Mouse (Mus musculus): ENCODE data around the gene Lypd3. TPM values are rescaled to one million over a fixed set of nuclear protein-coding genes. Genes with fewer than 3 reads are reported as not detected.

Gene Lypd3
- polyA plus RNA-seq, 1 experiment, result 0.48 TPM

- Histone ChIP-seq H3K9ac (ENCODE audit: low read depth, poor library complexity, severe bottlenecking) (no peak overlapping the region), H3K27me3 (ENCODE audit: control insufficient read depth, insufficient read depth, low read length, poor library complexity, severe bottlenecking) (no peaks in the 10 kb centered on the region), H3K4me3 (ENCODE audit: low read depth, low read length) (no peak overlapping the region), H3K4me1 (ENCODE audit: control insufficient read depth, insufficient read depth, low read length) (peaks cover 2% of the 10 kb centered on the region), H3K27ac (ENCODE audit: insufficient read depth, low read length) (no peak overlapping the region), H3K9me3 (replicated peaks; ENCODE audit: control insufficient read depth, insufficient read depth, low read length, poor library complexity, severe bottlenecking) (no peaks in the 10 kb centered on the region), H3K36me3 (ENCODE audit: control insufficient read depth, insufficient read depth, low read length, poor library complexity, severe bottlenecking) (no peaks in the 10 kb centered on the region)
- TF ChIP-seq EP300 (IDR thresholded peaks at IDR 0.05; ENCODE audit: insufficient read depth, low read depth, low read length) (no peak; the same call in 1 of the 2 replicates), CTCF (IDR thresholded peaks at IDR 0.05; ENCODE audit: low read depth, low read length) (peak; percentile 100)
Observed at GRCm38 (mm10) chr7:24600941-24601597, 35.3 kb upstream of the Lypd3 start.

- H3K27ac ChIP-seq (ENCODE audit: insufficient read depth, low read length), result no peak overlapping the region
- H3K4me1 ChIP-seq (ENCODE audit: control insufficient read depth, insufficient read depth, low read length), result peaks cover 2% of the 10 kb centered on the region
- no peaks in the 10 kb centered on the region for H3K27me3 ChIP-seq (ENCODE audit: control insufficient read depth, insufficient read depth, low read length, poor library complexity, severe bottlenecking)
- no peaks in the 10 kb centered on the region for H3K36me3 ChIP-seq (ENCODE audit: control insufficient read depth, insufficient read depth, low read length, poor library complexity, severe bottlenecking)
- H3K9me3 ChIP-seq (replicated peaks; ENCODE audit: control insufficient read depth, insufficient read depth, low read length, poor library complexity, severe bottlenecking), result no peaks in the 10 kb centered on the region
- H3K4me3 ChIP-seq (ENCODE audit: low read depth, low read length), result no peak overlapping the region
- no peak for TF ChIP-seq EP300 (IDR thresholded peaks at IDR 0.05; ENCODE audit: insufficient read depth, low read depth, low read length)
- no peak for TF ChIP-seq POLR2A (IDR thresholded peaks at IDR 0.05; ENCODE audit: insufficient read depth, low read length)
- no peak for TF ChIP-seq CTCF (IDR thresholded peaks at IDR 0.05; ENCODE audit: low read depth, low read length)
- no peak overlapping the region for H3K9ac ChIP-seq (ENCODE audit: low read depth, poor library complexity, severe bottlenecking)
Observed at GRCm38 (mm10) chr7:24605561-24605960, 30.8 kb upstream of the Lypd3 start.

GRCm38 (mm10) chr7:24606046-24606445 lies 30.3 kb upstream of the Lypd3 start:
- Histone ChIP-seq H3K9me3 (replicated peaks; ENCODE audit: control insufficient read depth, insufficient read depth, low read length, poor library complexity, severe bottlenecking) (no peaks in the 10 kb centered on the region), H3K36me3 (ENCODE audit: control insufficient read depth, insufficient read depth, low read length, poor library complexity, severe bottlenecking) (no peaks in the 10 kb centered on the region)

GRCm38 (mm10) chr7:24608017-24608416 lies 28.3 kb upstream of the Lypd3 start:
- Histone ChIP-seq H3K27ac (ENCODE audit: insufficient read depth, low read length) (no peak overlapping the region), H3K36me3 (ENCODE audit: control insufficient read depth, insufficient read depth, low read length, poor library complexity, severe bottlenecking) (no peaks in the 10 kb centered on the region), H3K27me3 (ENCODE audit: control insufficient read depth, insufficient read depth, low read length, poor library complexity, severe bottlenecking) (no peaks in the 10 kb centered on the region), H3K4me3 (ENCODE audit: low read depth, low read length) (no peak overlapping the region), H3K9ac (ENCODE audit: low read depth, poor library complexity, severe bottlenecking) (no peak overlapping the region), H3K9me3 (replicated peaks; ENCODE audit: control insufficient read depth, insufficient read depth, low read length, poor library complexity, severe bottlenecking) (no peaks in the 10 kb centered on the region), H3K4me1 (ENCODE audit: control insufficient read depth, insufficient read depth, low read length) (peaks cover 2% of the 10 kb centered on the region)
- TF ChIP-seq CTCF (IDR thresholded peaks at IDR 0.05; ENCODE audit: low read depth, low read length), result no peak
- no peak for TF ChIP-seq EP300 (IDR thresholded peaks at IDR 0.05; ENCODE audit: insufficient read depth, low read depth, low read length)
- TF ChIP-seq POLR2A (IDR thresholded peaks at IDR 0.05; ENCODE audit: insufficient read depth, low read length), result no peak

More at GRCm38 (mm10) chr7:24606046-24606445, 30.3 kb upstream of the Lypd3 start:
- TF ChIP-seq EP300 (IDR thresholded peaks at IDR 0.05; ENCODE audit: insufficient read depth, low read depth, low read length) (no peak), POLR2A (IDR thresholded peaks at IDR 0.05; ENCODE audit: insufficient read depth, low read length) (no peak), CTCF (IDR thresholded peaks at IDR 0.05; ENCODE audit: low read depth, low read length) (no peak)
- Histone ChIP-seq H3K4me3 (ENCODE audit: low read depth, low read length) (no peak overlapping the region), H3K4me1 (ENCODE audit: control insufficient read depth, insufficient read depth, low read length) (peaks cover 2% of the 10 kb centered on the region), H3K27me3 (ENCODE audit: control insufficient read depth, insufficient read depth, low read length, poor library complexity, severe bottlenecking) (no peaks in the 10 kb centered on the region), H3K9ac (ENCODE audit: low read depth, poor library complexity, severe bottlenecking) (no peak overlapping the region), H3K27ac (ENCODE audit: insufficient read depth, low read length) (no peak overlapping the region)

GRCm38 (mm10) chr7:24608561-24608960 lies 27.8 kb upstream of the Lypd3 start:
- H3K27me3 ChIP-seq (ENCODE audit: control insufficient read depth, insufficient read depth, low read length, poor library complexity, severe bottlenecking), result no peaks in the 10 kb centered on the region
- H3K9ac ChIP-seq (ENCODE audit: low read depth, poor library complexity, severe bottlenecking), result no peak overlapping the region

DNA sequence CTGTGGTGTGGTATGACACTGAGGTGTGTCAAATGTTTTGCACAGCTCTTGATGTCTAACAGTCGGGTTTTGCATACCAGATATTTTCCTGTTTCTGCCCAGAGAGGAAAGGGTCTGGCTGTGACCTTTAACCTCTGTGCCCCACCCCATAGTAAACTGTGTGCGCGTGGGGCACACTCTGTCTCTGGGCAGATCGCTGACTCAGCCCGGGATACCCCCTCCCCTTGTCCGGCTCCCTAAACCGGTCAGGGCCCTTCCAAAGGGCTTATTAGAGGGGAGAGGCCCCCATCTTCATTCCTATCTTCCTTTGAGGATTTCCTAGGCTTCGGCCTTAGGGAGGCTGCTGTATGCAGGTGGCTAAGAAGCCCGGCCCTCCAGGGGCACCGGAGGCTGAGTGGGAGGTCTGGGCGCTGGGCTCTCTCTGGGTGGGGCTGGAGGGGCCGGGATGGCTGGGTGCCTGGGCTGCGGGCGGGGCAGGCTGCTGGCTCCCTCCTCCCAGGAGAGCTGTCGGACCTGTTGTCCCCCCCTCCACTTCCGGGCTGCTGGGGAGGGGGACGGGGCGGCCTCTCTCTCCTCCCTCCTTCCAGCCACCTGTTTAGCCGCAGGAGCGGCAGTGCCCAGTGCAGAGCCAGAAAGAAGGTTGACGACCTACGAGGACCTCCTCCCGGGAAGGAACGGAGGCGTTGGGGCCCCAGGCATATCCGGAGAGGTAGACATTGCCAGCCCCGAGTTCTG lies 26.0 kb upstream of the Lypd3 start, which contains the start of gene Phldb3:
TSS of gene Phldb3 (plus strand) at position 620 of the 735 bp plus-strand sequence.
- Histone ChIP-seq H3K4me1 (ENCODE audit: control insufficient read depth, insufficient read depth, low read length) (peaks cover 2% of the 10 kb centered on the region), H3K9ac (ENCODE audit: low read depth, poor library complexity, severe bottlenecking) (peak within 1 kb of the TSS; percentile 32), H3K4me3 (ENCODE audit: low read depth, low read length) (peak within 1 kb of the TSS; percentile 73), H3K9me3 (replicated peaks; ENCODE audit: control insufficient read depth, insufficient read depth, low read length, poor library complexity, severe bottlenecking) (no peaks in the 10 kb centered on the region), H3K36me3 (ENCODE audit: control insufficient read depth, insufficient read depth, low read length, poor library complexity, severe bottlenecking) (no peaks in the 10 kb centered on the region), H3K27me3 (ENCODE audit: control insufficient read depth, insufficient read depth, low read length, poor library complexity, severe bottlenecking) (no peaks in the 10 kb centered on the region), H3K27ac (ENCODE audit: insufficient read depth, low read length) (no peak within 1 kb of the TSS)
- TF ChIP-seq EP300 (IDR thresholded peaks at IDR 0.05; ENCODE audit: insufficient read depth, low read depth, low read length) (no peak), CTCF (IDR thresholded peaks at IDR 0.05; ENCODE audit: low read depth, low read length) (no peak), POLR2A (IDR thresholded peaks at IDR 0.05; ENCODE audit: insufficient read depth, low read length) (no peak)

More at GRCm38 (mm10) chr7:24608561-24608960, 27.8 kb upstream of the Lypd3 start:
- Histone ChIP-seq H3K4me1 (ENCODE audit: control insufficient read depth, insufficient read depth, low read length) (peaks cover 2% of the 10 kb centered on the region), H3K27ac (ENCODE audit: insufficient read depth, low read length) (no peak overlapping the region), H3K4me3 (ENCODE audit: low read depth, low read length) (no peak overlapping the region), H3K36me3 (ENCODE audit: control insufficient read depth, insufficient read depth, low read length, poor library complexity, severe bottlenecking) (no peaks in the 10 kb centered on the region), H3K9me3 (replicated peaks; ENCODE audit: control insufficient read depth, insufficient read depth, low read length, poor library complexity, severe bottlenecking) (no peaks in the 10 kb centered on the region)
- TF ChIP-seq CTCF (IDR thresholded peaks at IDR 0.05; ENCODE audit: low read depth, low read length), result no peak
- TF ChIP-seq EP300 (IDR thresholded peaks at IDR 0.05; ENCODE audit: insufficient read depth, low read depth, low read length), result no peak
- TF ChIP-seq POLR2A (IDR thresholded peaks at IDR 0.05; ENCODE audit: insufficient read depth, low read length), result no peak
